Mouse (Mus musculus) liver, adult 2 months (tissue): ENCODE measurements around the gene Zfp385c. TPM values are rescaled to one million over a fixed set of nuclear protein-coding genes. Genes with fewer than 3 reads are reported as not detected.
A peak's percentile ranks its signal among the peaks of the same experiment; 100 is the strongest.

Experiments used
- DNase-seq: peaks from one replicate; pipeline ENCODE4 v3.0.0-alpha.2; 2011; ENCODE audit warnings: low read depth, low spot score; ENCODE audit errors: extremely low read depth
- H3K27ac ChIP-seq: fragments of 200-500 bp; replicated peaks from 2 replicates; pipeline ENCODE4 v1.5.1; 2012; ENCODE audit warnings: low read depth, mild to moderate bottlenecking, control low read depth, inconsistent platforms, low read length; ENCODE audit not compliant: insufficient read depth
- H3K27me3 ChIP-seq: fragments of 200-500 bp; 2 replicates; pipeline ENCODE4 v1.6.1; 2012; ENCODE audit warnings: mild to moderate bottlenecking, moderate library complexity, low read length, inconsistent platforms; ENCODE audit not compliant: control insufficient read depth, insufficient read depth
- H3K36me3 ChIP-seq: fragments of 200-500 bp; 2 replicates; pipeline ENCODE4 v1.6.1; 2012; ENCODE audit warnings: low read length, inconsistent platforms; ENCODE audit not compliant: control insufficient read depth, insufficient read depth
- H3K4me1 ChIP-seq: fragments of 200-500 bp; 2 replicates; pipeline ENCODE4 v1.6.1; 2011; ENCODE audit warnings: low read length; ENCODE audit not compliant: control insufficient read depth, insufficient read depth
- H3K4me3 ChIP-seq: fragments of 200-500 bp; 2 replicates; pipeline ENCODE4 v1.5.1; 2011; ENCODE audit warnings: low read depth, mild to moderate bottlenecking, control low read depth, low read length, moderate library complexity; ENCODE audit not compliant: insufficient read depth
- H3K79me2 ChIP-seq: fragments of 200-500 bp; 2 replicates; pipeline ENCODE4 v1.6.1; 2012; ENCODE audit warnings: inconsistent platforms, mild to moderate bottlenecking, low read length, moderate library complexity; ENCODE audit not compliant: control insufficient read depth, insufficient read depth
- H3K9ac ChIP-seq: fragments of 200-500 bp; 2 replicates; pipeline ENCODE4 v1.6.1; 2012; ENCODE audit warnings: low read depth, mild to moderate bottlenecking, control low read depth, inconsistent platforms, low read length
- CTCF ChIP-seq: fragments of 200-500 bp; IDR thresholded peaks from 2 replicates; pipeline ENCODE4 v1.5.1; 2011; ENCODE audit warnings: low read depth, low read length, control low read depth
- POLR2A ChIP-seq: fragments of 200-500 bp; IDR thresholded peaks from 2 replicates; pipeline ENCODE4 v1.6.1; 2011; ENCODE audit warnings: low read length, control low read depth; ENCODE audit not compliant: insufficient read depth; ENCODE audit errors: extremely low read depth
- WGBS: fragments of 180-500 bp; shearing (Covaris S2); methylation state at CpG from one replicate; pipeline ENCODE4 v1.1.7; 2018; 5-methylcytosine and 5-hydroxymethylcytosine counted together
- polyA plus RNA-seq: library from polyadenylated mRNA; depleted of rRNA; stranded (reverse); fragments of >200 nt; gene quantifications from 2 replicates; pipeline ENCODE4 v1.2.3, GENCODE M21; 2012
- total RNA-seq: library from RNA; depleted of rRNA; stranded (reverse); fragments of >200 nt; gene quantifications from 2 replicates; pipeline ENCODE4 v1.2.3, GENCODE M21; 2014

The Zfp385c gene
- total and polyA plus RNA-seq, 2 experiments, result not detected

DNA sequence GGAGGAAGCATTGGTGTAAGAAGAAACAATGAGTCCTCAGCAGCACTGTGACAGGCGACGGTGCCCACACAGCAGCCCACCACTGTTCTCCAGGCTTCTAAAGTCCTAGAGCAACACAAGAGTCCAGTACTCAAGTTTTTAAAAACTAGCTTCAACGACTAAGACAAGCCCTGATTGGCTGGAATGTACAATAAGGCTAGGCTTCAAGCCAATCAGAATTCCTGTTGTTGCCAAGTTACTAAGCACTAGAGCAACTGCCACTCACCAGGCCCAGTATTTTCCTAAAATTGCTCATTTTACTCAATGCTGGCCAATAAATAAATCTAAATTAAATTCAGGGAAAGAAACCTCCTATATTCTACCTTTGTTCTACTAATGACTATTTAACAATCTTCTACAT, 79.0 kb downstream of the Zfp385c start:
- no peaks in the 10 kb centered on the region for H3K36me3 ChIP-seq
- no peak overlapping the region for H3K27ac ChIP-seq
- H3K79me2 ChIP-seq, result peaks cover 30% of the 10 kb centered on the region
- no peak for TF ChIP-seq CTCF
- no peak for TF ChIP-seq POLR2A
- no peak overlapping the region for H3K4me3 ChIP-seq
- WGBS, result 84% methylated on average over 3 of the region's 3 CpGs
- DNase-seq, result peak; percentile 53
- no peaks in the 10 kb centered on the region for H3K27me3 ChIP-seq
- H3K9ac ChIP-seq, result no peak overlapping the region
- H3K4me1 ChIP-seq, result peaks cover 22% of the 10 kb centered on the region

DNA sequence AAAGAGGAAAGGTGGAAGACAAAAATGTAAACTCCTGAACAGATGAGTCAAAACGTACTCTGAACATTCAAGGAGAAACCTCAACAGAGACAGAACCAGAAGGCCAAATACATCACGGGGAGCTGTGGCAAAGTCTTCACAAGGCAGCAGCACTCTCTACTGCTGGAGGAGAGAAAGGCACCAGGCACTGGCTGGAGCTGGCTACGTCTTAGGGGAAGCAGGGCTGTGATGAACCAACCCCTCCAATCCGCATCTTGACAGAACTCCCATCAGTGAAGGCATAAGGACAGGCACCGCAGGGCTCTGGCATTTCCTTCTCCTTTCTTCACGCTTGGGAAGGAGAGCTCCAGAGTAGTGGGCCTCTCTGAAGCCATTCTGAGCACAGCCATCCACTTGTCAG, 80.6 kb downstream of the Zfp385c start:
- WGBS, result 75% methylated on average over 6 of the region's 6 CpGs
- peaks cover 18% of the 10 kb centered on the region for H3K4me1 ChIP-seq
- peaks cover 2% of the 10 kb centered on the region; the same call in 1 of the 2 replicates for H3K36me3 ChIP-seq
- peaks cover 36% of the 10 kb centered on the region for H3K79me2 ChIP-seq
- no peaks in the 10 kb centered on the region for H3K27me3 ChIP-seq
- H3K27ac ChIP-seq, result no peak overlapping the region
- H3K9ac ChIP-seq, result no peak overlapping the region
- TF ChIP-seq POLR2A (no peak), CTCF (peak; percentile 30; the same call in 1 of the 2 replicates)
- no peak for DNase-seq
- H3K4me3 ChIP-seq, result no peak overlapping the region

DNA sequence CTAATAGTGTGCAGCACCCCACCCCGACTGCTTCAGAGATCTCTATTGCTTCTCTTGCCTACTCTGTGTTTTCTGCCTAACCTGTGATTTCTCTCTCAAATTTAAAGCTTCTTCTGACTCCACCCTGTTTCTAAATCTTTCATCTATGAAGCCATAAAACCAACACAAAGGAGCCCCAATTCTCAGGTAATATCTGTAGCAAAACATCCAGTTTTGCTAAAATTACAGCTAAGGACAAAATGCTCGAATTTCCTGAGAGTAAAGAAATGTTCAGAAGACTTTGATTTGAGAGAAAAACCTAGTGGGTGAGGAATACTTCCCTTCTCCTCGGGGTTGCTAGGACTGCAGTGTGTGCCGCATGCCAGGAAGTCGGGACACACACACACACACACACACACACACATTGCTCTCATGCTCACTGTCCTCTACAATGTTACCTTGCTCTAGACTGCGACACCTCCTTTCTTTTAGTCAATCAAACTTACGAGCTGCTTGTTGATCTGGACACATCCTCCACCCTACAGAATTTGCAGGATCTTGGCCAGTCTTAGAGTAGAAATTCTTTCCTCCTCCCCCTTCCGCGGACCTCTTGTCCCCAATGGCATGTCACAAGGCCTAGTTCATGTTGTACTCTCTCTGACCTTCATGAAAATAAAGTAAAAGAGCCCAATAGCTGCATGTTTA, 82.1 kb downstream of the Zfp385c start:
- no peak overlapping the region for H3K4me3 ChIP-seq
- no peak for TF ChIP-seq CTCF
- no peak for TF ChIP-seq POLR2A
- H3K36me3 ChIP-seq, result peaks cover 2% of the 10 kb centered on the region; the same call in 1 of the 2 replicates
- DNase-seq, result peak; percentile 64
- 36% methylated on average over 9 of the region's 9 CpGs for WGBS
- H3K4me1 ChIP-seq, result peaks cover 20% of the 10 kb centered on the region
- H3K9ac ChIP-seq, result no peak overlapping the region
- peak overlapping the region; percentile 21 for H3K27ac ChIP-seq
- peaks cover 38% of the 10 kb centered on the region for H3K79me2 ChIP-seq
- H3K27me3 ChIP-seq, result no peaks in the 10 kb centered on the region

DNA sequence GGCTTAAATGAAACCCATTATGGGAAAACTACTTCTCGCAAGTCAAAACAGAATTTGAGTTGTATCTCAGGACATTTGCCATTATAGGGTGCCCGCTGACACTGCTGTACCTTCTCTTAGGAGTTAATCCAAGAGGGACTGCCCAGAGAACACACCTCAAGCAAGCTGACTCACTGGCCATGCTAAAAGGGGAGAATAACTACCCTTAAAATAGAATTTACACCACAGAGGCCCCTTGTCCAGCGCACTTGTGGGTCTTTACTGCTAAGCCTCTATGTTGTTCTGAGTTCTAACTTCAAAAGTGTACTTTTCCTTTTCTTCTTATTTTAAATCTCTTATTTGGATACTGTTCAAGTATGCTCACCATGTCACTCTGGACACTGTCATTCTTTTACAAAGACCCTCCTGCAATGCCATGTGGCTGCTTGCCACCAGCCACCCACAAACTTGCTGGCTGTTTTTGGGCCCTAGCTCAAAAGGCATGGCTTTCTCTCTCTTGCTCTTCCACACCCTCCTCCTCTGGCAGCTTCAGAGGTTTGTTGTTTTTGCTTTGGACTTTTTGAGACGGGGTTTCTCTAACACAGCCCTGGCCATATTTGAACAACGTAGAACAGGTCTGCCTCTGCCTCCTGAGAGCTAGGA, 82.8 kb downstream of the Zfp385c start:
- Histone ChIP-seq H3K9ac (no peak overlapping the region), H3K36me3 (peaks cover 2% of the 10 kb centered on the region; the same call in 1 of the 2 replicates), H3K27ac (peak overlapping the region; percentile 21; the same call in 1 of the 2 replicates), H3K4me3 (no peak overlapping the region), H3K27me3 (no peaks in the 10 kb centered on the region), H3K79me2 (peaks cover 42% of the 10 kb centered on the region), H3K4me1 (peaks cover 20% of the 10 kb centered on the region)
- TF ChIP-seq CTCF (no peak), POLR2A (no peak)
- DNase-seq, result peak; percentile 27
- 62% methylated on average over 5 of the region's 5 CpGs for WGBS

DNA sequence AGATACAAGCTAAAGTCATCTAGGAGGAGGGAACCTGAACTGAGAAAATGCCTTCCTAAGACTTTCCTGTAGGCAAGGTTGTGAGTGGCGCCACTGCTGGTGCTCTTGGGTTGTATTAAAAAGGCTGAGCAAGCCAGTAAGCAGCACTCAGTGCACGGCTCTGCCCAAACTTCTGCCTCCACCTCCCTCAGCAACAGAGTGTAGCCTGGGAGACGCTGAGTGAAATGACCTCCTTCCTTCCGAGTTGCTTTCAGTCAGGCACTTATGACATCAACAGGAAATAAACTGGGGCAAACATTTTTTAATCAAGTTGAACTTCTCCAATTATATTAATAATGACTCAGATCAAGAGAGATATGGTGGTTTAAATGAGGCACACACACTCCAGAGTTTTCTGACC, 83.5 kb downstream of the Zfp385c start:
- no peaks in the 10 kb centered on the region for H3K27me3 ChIP-seq
- no peak overlapping the region for H3K27ac ChIP-seq

More for the DNA sequence above, 83.5 kb downstream of the Zfp385c start:
- H3K4me1 ChIP-seq, result peaks cover 21% of the 10 kb centered on the region
- peaks cover 46% of the 10 kb centered on the region for H3K79me2 ChIP-seq
- no peak overlapping the region for H3K4me3 ChIP-seq
- TF ChIP-seq CTCF, result no peak
- no peak for TF ChIP-seq POLR2A
- peak; percentile 48 for DNase-seq
- peaks cover 2% of the 10 kb centered on the region; the same call in 1 of the 2 replicates for H3K36me3 ChIP-seq
- WGBS, result 57% methylated on average over 4 of the region's 4 CpGs
- H3K9ac ChIP-seq, result no peak overlapping the region
